Mouse (Mus musculus) cerebellum, postnatal 36 days (tissue): ENCODE measurements around the gene Dixdc1.
A peak's percentile ranks its signal among the peaks of the same experiment; 100 is the strongest.
"Not testable (repeated sequence)": the region's sequence is repeated elsewhere in the genome, so short reads cannot be mapped to it uniquely, and the experiment has no call there.

Experiments used
- DNase-seq, 2 experiments: peaks; one replicate each; pipeline ENCODE4 v3.0.0; 2021 to 2022; ENCODE audit warnings: mixed read lengths in 2 of 2

The Dixdc1 gene

GRCm38 (mm10) chr9:50646826-50647370, 92.4 kb downstream of the Dixdc1 start:
- DNase-seq: no peak

- no peak for DNase-seq
These were observed 105.0 kb downstream of the Dixdc1 start for GRCm38 (mm10) chr9:50634270-50634669.

GRCm38 (mm10) chr9:50633059-50633458, 106.3 kb downstream of the Dixdc1 start:
- DNase-seq: no peak

- DNase-seq: no peak
These were observed 107.2 kb downstream of the Dixdc1 start for GRCm38 (mm10) chr9:50632016-50632688.

GRCm38 (mm10) chr9:50630903-50631302, 108.4 kb downstream of the Dixdc1 start:
- DNase-seq: not testable (repeated sequence)

GRCm38 (mm10) chr9:50617794-50618330, 121.5 kb downstream of the Dixdc1 start:
- DNase-seq: no peak

- DNase-seq: peak; percentile 82 to 94
These were observed 122.3 kb downstream of the Dixdc1 start, which contains the start of the genes Pih1d2 and Nkapd1 for GRCm38 (mm10) chr9:50616766-50617603. Gene Pih1d2, plus strand, starts transcription at chr9:50617321. Gene Nkapd1, minus strand, starts transcription at chr9:50617464.

- DNase-seq: no peak
These were observed 123.2 kb downstream of the Dixdc1 start for GRCm38 (mm10) chr9:50616161-50616560.
